Mouse (Mus musculus): ENCODE measurements around the gene Prss37.

Gene Prss37

DNA sequence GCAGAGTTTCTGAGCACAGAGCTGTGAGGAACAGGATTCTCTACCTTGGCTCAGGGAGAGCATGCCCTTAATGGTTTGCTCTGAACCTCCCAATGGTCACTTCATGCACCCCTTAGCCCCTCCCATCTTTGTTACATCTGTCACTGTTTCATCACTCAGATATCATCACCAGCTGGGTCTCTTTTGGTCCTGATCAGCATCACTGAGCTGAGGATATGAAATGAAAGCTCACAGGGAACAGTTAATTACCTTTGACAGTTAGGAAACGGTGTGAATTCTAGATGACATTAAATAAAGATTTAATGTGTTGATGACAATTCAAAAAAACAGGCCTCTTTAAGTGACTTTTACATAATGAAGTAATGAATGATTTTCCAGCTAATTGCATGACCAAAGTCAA, at the start of gene Prss37:
Gene Prss37, minus strand, starts transcription at position 101 of the 400 bp plus-strand sequence.
- DNase-seq (ENCODE audit: low spot score): no peak

DNA sequence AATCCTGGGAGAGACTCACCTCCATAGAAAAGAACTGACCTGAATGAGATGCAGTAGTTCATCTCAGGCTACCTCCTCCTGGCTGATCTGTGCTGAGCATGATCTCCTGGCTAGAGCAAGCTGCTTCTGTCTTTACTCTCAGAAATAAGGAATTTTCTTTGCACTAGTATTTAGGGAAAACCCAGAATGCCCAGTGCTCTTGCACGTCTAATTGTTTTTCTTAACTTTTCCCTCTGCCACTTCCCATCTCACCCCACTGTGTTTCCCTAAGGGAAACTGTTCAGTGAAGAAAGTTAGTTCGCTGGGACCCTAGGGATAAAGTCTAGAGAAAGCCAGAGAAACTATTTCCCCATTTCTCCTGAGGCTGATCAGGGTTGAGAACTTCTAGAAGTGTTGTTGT, 35.6 kb upstream of the Prss37 start, which contains the start of gene Olfr461:
Gene Olfr461, minus strand, starts transcription at position 101 of the 400 bp plus-strand sequence.
- no peak for DNase-seq (ENCODE audit: low spot score)

DNA sequence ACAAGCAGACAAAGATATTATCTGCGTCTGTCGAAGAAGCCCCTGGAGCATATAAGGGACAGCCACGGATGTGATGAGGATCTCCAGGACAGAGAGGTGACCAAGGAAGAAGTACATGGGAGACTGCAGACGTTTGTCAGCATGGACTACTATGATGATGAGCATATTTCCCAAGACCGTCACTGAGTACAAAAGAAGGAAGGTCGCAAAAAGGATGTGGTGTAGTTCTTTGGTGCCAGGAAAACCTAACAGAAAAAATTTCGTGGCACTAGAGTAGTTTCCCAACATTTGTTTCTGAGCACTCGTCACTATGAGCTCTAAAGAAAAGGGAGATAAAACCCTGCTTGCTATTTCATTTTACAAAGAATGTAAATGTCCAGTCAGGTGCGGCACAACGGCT, 25.4 kb upstream of the Prss37 start:
- no peak for DNase-seq (ENCODE audit: low spot score)

DNA sequence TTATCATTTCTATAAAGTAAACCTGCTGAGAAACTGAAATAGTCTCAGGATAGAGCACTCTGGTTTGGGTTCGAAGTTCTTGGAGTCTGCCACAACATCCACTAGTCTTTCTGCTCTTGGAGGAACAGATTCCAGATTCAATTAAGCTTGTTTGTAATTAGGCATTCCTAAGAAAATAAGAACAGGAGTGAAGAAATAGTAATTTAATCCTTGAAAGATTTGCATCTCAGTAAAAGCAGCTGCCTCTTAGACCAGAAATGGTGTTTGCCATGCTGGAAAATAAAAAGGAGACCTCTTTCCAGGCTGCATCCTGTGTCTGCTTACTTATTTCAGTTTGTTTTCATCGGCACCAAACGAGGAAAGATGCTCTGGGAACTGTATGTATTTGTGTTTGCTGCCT, 26.1 kb downstream of the Prss37 start, which contains the start of gene Tas2r108:
Gene Tas2r108, plus strand, starts transcription at position 301 of the 400 bp plus-strand sequence.
- DNase-seq (ENCODE audit: low spot score): no peak

DNA sequence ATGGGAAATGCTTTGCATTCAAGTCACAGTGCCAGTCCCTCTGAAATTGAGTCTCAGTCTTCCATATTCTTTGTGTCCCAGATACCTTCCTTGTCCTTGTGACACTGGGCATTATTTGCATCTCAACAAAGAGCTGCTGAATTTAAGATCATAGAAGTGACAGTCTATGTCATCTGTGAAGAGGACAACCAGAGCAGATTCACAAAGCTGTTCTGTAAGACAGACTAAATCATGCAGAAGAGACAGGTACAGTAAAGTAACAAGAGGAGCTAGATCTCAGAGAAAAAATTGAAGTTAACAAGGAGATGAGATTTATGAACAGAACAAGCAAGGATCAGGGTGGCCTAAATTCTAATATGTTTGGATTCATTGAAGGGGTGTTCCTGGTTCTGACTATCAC, 28.4 kb downstream of the Prss37 start, which contains the start of gene Tas2r137:
Gene Tas2r137, plus strand, starts transcription at position 301 of the 400 bp plus-strand sequence.
- no peak for DNase-seq (ENCODE audit: low spot score)

DNA sequence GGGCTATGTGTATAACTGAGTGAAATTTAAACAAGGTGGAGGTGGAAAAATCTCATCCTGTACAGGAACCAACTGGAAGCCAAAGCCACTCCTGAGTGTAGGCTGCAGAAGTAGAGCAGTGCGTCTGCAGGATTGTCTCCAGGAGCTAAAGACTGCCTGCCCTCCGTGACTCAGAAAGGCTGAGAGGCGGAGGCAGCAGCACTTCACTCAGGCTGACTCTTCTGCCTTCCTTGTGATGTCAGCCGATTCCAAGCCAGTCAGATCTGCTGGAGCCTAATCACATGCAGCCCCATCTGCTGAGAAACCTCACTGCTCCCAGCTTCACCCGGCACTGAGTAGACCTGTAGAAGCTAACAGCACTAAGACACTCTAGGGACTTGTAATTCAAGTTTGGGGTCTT, 37.0 kb downstream of the Prss37 start:
- no peak for DNase-seq (ENCODE audit: low spot score)

DNA sequence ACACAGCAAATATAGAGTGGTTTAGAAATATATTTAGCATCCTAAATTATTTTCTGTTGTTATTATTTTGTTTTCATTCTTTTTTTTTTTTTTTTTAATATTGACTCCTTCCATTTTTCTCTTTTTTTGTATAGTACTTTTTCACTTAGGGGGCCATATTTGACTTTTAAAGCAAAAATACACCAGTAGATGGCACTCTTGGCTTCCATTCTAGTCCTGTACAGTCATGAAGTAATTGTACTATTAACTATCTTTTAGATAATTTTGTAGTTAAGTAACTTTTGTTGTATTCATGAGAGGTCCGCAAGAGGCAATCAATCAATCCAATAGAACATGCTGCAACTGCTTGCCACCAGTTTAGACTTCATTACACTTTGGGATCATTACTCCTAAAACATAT, 39.6 kb downstream of the Prss37 start:
- DNase-seq (ENCODE audit: low spot score): no peak

DNA sequence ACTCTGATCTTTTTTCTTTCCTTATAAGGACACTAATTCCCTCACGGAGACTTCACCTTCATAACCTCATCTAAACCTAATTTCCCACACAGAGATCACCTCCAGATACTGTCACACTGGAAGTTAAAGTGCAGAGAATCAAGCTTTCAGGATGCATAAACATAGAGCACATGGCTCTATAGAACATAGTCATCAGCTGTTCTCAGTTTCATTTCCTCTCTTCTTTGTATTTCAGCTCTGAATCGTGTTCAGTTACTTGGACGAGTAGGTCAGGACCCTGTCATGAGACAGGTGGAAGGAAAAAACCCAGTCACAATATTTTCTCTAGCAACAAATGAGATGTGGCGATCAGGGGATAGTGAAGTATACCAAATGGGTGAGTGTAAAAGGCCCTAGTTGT, 43.2 kb downstream of the Prss37 start:
- no peak for DNase-seq (ENCODE audit: low spot score)

DNA sequence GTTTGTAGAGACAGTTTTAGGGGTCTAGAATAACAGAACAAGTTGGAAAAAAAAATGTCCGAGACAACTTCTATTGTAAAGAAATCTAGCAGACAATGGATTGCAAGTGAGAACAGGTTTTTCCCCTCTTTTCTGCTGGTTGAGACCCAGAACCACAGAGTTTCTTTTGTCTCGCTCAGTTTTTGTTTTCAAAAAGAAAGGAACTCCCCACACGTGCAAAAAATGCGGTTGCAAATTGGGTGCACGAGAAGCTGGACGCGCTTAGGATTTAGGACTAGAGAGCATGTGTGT, 47.6 kb downstream of the Prss37 start:
- no peak for DNase-seq (ENCODE audit: low spot score)

DNA sequence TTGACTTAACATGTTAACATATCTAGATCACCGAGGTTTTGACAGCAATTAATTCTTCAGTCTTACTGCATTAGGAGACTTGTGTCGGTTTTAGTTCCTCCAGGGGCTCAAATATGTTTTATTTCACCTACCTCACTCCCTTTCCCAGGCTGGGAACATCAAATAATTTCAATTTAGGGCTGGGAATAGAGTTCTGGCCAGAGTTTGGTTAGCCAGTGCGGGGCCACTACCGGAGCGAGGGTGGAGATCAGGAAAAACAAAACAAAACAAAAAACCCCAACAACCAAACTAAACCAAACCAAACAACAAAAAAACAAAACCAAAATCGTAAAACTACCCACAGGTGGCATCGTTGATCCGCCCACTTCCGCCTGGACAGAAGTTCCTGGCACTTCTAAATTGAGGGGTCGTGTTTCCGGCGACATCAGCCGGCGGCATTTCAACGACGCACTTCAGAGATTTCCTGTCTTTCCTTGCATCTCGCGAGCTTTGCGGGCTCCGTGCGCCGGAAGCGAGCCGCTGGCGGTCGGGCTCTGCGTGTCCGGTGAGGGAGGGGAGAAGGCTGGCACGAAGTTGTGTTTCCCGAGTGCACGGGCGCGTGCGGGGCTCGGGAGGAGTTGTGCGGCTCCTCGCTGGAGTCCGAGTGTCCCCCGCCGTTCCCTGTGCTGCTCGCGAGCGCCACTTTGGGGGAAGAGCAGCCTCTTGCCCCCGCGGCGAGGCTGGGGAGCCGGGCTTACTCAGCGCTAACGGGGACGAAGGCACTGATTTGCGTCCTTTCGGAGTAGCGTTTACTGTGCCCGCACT, 48.2 kb downstream of the Prss37 start, which contains the start of gene Ssbp1:
Gene Ssbp1, plus strand, starts transcription at position 437 of the 804 bp plus-strand sequence.
- DNase-seq (ENCODE audit: low spot score): peak; percentile 85

DNA sequence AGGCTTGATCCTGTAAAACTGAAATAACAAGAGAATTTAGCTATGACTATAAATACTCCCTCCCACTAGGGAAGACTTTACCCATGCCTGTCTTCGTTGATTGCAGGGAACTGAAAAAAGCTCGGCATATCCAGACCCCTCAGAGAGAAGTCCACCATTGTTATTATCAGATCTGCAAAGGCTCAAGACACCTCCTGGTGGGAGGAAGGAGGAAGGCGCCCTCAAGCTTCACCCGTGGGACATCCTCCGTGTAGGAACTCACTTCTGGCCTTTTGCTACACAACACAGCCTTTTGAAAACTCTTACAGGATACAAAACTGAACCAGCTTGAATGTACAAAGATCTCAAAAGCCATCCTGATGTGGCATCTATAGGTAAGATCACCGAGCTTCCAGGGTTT, 53.6 kb downstream of the Prss37 start:
- DNase-seq (ENCODE audit: low spot score): no peak
